Mouse (Mus musculus) neural tube, embryonic 15.5 days (tissue): Measurements from ENCODE around the gene Cd209e. TPM values are rescaled to one million over a fixed set of nuclear protein-coding genes. Genes with fewer than 3 reads are reported as not detected.
"Not testable (repeated sequence)": the region's sequence is repeated elsewhere in the genome, so short reads cannot be mapped to it uniquely, and the experiment has no call there.

Experiments used
- ATAC-seq: fragments of 200-750 bp; cut with Nextera tagmentation; 2 replicates; pipeline ENCODE4 v1.8.0; 2017; ENCODE audit warnings: mild to moderate bottlenecking, moderate TSS enrichment, moderate library complexity; ENCODE audit not compliant: low FRiP score
- H3K27ac ChIP-seq: fragments of 300-500 bp; sonication (generic); replicated peaks from 2 replicates; pipeline ENCODE4 v1.5.1; 2015; ENCODE audit warnings: mild to moderate bottlenecking, inconsistent platforms
- H3K27me3 ChIP-seq: fragments of 300-500 bp; sonication (generic); replicated peaks from 2 replicates; pipeline ENCODE4 v1.6.1; 2015; ENCODE audit warnings: inconsistent platforms
- H3K36me3 ChIP-seq: fragments of 300-500 bp; sonication (generic); 2 replicates; pipeline ENCODE4 v1.6.1; 2015; ENCODE audit warnings: inconsistent platforms
- H3K4me1 ChIP-seq: fragments of 300-500 bp; sonication (generic); 2 replicates; pipeline ENCODE4 v1.6.1; 2015; ENCODE audit warnings: inconsistent platforms
- H3K4me2 ChIP-seq: fragments of 300-500 bp; sonication (generic); 2 replicates; pipeline ENCODE4 v1.6.1; 2015; ENCODE audit warnings: inconsistent platforms, mild to moderate bottlenecking, moderate library complexity
- H3K4me3 ChIP-seq: fragments of 300-500 bp; sonication (generic); replicated peaks from 2 replicates; pipeline ENCODE4 v1.5.1; 2015; ENCODE audit warnings: mild to moderate bottlenecking, inconsistent platforms
- H3K9ac ChIP-seq: fragments of 300-500 bp; sonication (generic); replicated peaks from 2 replicates; pipeline ENCODE4 v1.6.1; 2015; ENCODE audit warnings: mild to moderate bottlenecking, inconsistent platforms
- H3K9me3 ChIP-seq: fragments of 300-500 bp; sonication (generic); replicated peaks from 2 replicates; pipeline ENCODE4 v1.6.1; 2016; ENCODE audit warnings: inconsistent platforms
- WGBS: fragments of 180-500 bp; shearing (Covaris S2); methylation state at CpG from one replicate; pipeline ENCODE4 v1.1.7; 2015; ENCODE audit warnings: mixed read lengths; 5-methylcytosine and 5-hydroxymethylcytosine counted together
- polyA plus RNA-seq: library from polyadenylated mRNA; unstranded; fragments of >200 nt; fragmentation: Nextera tagmentation; extraction: Ambion mirVana; gene quantifications from 2 replicates; pipeline ENCODE4 v1.2.1, GENCODE M21; 2015

Cd209e gene
- 0.10 TPM in 1 of 2 replicates, not detected in the other for polyA plus RNA-seq

DNA sequence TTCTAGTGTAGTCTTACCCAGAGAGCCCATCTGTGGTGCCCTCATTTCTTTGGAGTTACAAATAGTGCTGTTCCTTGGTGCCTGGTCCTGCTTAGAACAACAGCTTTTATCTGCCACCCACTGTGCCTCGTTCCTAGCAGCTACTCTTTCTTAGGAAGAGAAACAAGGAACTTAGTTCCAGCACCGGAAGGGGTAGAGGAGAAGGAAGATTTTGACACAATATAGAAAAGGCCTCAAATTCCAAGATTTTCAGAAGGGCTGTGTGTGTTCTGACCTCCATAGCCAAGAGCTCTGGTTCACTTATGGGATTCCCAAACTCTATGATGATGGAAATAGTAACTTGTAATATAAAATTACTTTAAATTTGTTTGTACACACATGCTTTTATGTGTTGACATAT lies at the start of gene Cd209e:
TSS of gene Cd209e (minus strand) at position 101 of the 400 bp plus-strand sequence.
- Histone ChIP-seq H3K4me1 (no peaks in the 10 kb centered on the region), H3K36me3 (no peaks in the 10 kb centered on the region), H3K4me2 (no peak within 1 kb of the TSS), H3K27ac (no peak within 1 kb of the TSS), H3K27me3 (no peaks in the 10 kb centered on the region), H3K9me3 (peaks cover 2% of the 10 kb centered on the region; the same call in 1 of the 2 replicates), H3K4me3 (no peak within 1 kb of the TSS), H3K9ac (no peak within 1 kb of the TSS)
- ATAC-seq, result no peak
- 77% methylated on average over 2 of the region's 2 CpGs for WGBS

DNA sequence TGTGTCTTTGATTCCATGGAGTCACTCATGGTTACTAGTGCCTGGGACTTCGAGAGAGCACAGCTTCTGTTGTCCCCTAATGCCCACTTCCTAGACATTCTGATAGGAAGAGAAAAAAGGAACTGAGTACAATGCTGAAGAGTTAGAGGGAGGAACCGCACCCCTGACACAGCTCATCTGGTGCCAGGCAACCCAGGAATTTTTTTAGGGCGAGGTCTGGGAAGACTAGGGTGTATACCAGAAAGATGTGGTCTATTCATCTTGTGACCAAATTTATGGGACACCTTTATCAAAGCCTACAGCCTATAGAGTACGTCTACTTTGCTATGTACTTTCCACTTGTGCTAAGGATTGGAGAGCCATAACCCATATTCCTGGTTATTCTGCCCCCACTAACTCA lies 24.3 kb upstream of the Cd209e start, which contains the start of gene Cd209d:
TSS of gene Cd209d (minus strand) at position 101 of the 400 bp plus-strand sequence.
- no peak within 1 kb of the TSS for H3K4me3 ChIP-seq
- WGBS, result 74% methylated on average over 4 of the region's 4 CpGs
- no peak within 1 kb of the TSS for H3K9ac ChIP-seq
- H3K27me3 ChIP-seq, result no peaks in the 10 kb centered on the region
- H3K4me2 ChIP-seq, result no peak within 1 kb of the TSS
- no peaks in the 10 kb centered on the region for H3K9me3 ChIP-seq
- no peaks in the 10 kb centered on the region for H3K4me1 ChIP-seq
- ATAC-seq, result no peak
- H3K27ac ChIP-seq, result no peak within 1 kb of the TSS
- H3K36me3 ChIP-seq, result no peaks in the 10 kb centered on the region

DNA sequence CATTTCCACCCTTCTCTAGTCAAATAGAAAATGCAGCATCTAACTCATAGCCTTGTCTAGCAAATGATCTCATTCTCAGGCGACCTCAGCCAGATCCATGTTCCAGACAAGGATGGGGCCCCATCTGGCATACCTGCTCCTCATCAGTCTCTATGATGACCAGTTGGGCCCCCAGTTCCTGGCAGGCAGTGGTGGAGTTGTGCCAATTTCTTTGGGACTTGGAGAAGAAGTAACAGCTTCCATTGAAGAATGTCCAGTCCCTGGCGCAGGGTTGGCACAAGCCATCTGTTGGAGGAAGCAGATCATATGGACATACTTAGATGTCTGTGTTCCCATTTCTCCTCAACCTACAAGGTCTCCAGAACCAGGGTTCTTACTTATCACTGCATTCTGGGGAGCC lies 22.0 kb upstream of the Cd209e start:
- H3K27me3 ChIP-seq, result no peaks in the 10 kb centered on the region
- H3K36me3 ChIP-seq, result no peaks in the 10 kb centered on the region
- H3K4me3 ChIP-seq, result no peak overlapping the region
- H3K9ac ChIP-seq, result no peak overlapping the region
- ATAC-seq, result no peak
- H3K27ac ChIP-seq, result no peak overlapping the region
- H3K4me2 ChIP-seq, result no peak overlapping the region
- H3K4me1 ChIP-seq, result no peaks in the 10 kb centered on the region
- peaks cover 7% of the 10 kb centered on the region for H3K9me3 ChIP-seq
- WGBS, result 75% methylated on average over 2 of the region's 2 CpGs

DNA sequence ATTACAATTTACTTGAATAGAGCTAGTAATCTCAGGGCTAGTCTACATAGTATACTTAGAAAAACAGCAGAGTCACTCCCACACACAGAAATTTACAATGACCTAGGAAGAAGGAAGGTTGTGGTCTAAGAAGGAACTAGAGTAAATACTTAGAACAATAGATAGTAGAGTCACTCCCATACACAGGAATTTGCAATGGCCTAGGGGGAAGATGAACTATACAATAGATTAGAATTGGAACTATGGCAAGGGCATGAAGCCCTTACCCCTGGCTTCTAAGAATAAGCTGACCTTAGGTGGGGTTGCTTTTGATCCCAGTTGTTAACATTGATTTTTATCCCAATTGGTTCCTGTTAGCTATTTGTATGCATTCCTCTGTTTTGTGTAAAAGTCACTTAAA lies 8.6 kb upstream of the Cd209e start:
- not testable (repeated sequence) for H3K4me1 ChIP-seq, H3K27me3 ChIP-seq, H3K4me2 ChIP-seq, H3K9ac ChIP-seq, ATAC-seq, H3K4me3 ChIP-seq, H3K36me3 ChIP-seq, H3K9me3 ChIP-seq, H3K27ac ChIP-seq

DNA sequence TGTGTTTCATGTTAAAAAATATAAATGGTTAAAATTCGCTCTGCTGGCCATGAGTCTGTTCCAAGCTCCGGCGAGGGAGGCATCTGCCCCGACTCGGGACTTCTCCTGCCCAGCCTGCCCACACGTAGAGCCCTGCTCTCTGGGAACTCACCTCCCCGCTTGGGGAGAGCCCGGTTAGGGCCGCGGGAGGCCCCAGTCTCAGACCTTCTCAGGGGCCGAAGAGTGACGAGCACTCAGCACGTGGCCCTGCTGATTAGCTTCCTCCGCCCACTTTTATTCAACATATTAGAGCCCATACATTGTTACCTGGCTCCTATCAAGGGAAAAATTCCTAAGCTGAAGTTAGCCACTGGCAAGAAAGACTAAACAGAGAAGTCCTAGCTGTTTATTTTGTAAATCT lies 51.0 kb downstream of the Cd209e start:
- no peaks in the 10 kb centered on the region for H3K4me1 ChIP-seq
- no peak overlapping the region for H3K9ac ChIP-seq
- H3K4me2 ChIP-seq, result no peak overlapping the region
- H3K4me3 ChIP-seq, result no peak overlapping the region
- WGBS, result 87% methylated on average over 14 of the region's 14 CpGs
- no peak for ATAC-seq
- H3K27ac ChIP-seq, result no peak overlapping the region
- no peaks in the 10 kb centered on the region for H3K27me3 ChIP-seq
- peaks cover 11% of the 10 kb centered on the region; the same call in 1 of the 2 replicates for H3K9me3 ChIP-seq
- no peaks in the 10 kb centered on the region for H3K36me3 ChIP-seq

Other genes with a start within 250 kb of the Cd209e start
- gene Xab2, start 233.0 kb downstream of the Cd209e start, polyA plus RNA-seq, result 46.2 and 50.4 TPM in 2 replicates
- gene Pet100, start 232.8 kb downstream of the Cd209e start, polyA plus RNA-seq, result 86.0 and 90.1 TPM in 2 replicates
- 0.11 and 0.82 TPM in 2 replicates for gene Pcp2, start 228.8 kb downstream of the Cd209e start, polyA plus RNA-seq
- 40.9 and 66.3 TPM in 2 replicates for gene Stxbp2, start 223.4 kb downstream of the Cd209e start, polyA plus RNA-seq
- 0.27 and 0.56 TPM in 2 replicates for gene Retn, start 198.5 kb downstream of the Cd209e start, polyA plus RNA-seq
- 0.23 and 0.28 TPM in 2 replicates for gene Mcemp1, start 188.6 kb downstream of the Cd209e start, polyA plus RNA-seq
- 21.7 and 22.8 TPM in 2 replicates for gene Fcor, start 181.9 kb downstream of the Cd209e start, polyA plus RNA-seq
- gene Trappc5, start 178.0 kb downstream of the Cd209e start, polyA plus RNA-seq, result 53.5 and 58.3 TPM in 2 replicates
- 0.31 and 0.35 TPM in 2 replicates for gene Fcer2a, start 160.1 kb downstream of the Cd209e start, polyA plus RNA-seq
- not detected in 2 replicates for gene Clec4g, start 133.7 kb downstream of the Cd209e start, polyA plus RNA-seq
- 0.28 TPM in 1 of 2 replicates, not detected in the other for gene Cd209a, start 105.3 kb downstream of the Cd209e start, polyA plus RNA-seq
- gene Cd209d, start 24.2 kb upstream of the Cd209e start, polyA plus RNA-seq, result not detected in 2 replicates
- gene Cd209b, start 72.5 kb upstream of the Cd209e start, polyA plus RNA-seq, result not detected in 2 replicates
- gene Cd209c, start 100.4 kb upstream of the Cd209e start, polyA plus RNA-seq, result 0.75 and 1.0 TPM in 2 replicates